Mouse (Mus musculus): Measurements from ENCODE around the gene B4galnt1. TPM values are rescaled to one million over a fixed set of nuclear protein-coding genes. Genes with fewer than 3 reads are reported as not detected.

B4galnt1 gene
- polyA plus RNA-seq, 1 experiment from 2014 or later = 45.1 TPM

DNA sequence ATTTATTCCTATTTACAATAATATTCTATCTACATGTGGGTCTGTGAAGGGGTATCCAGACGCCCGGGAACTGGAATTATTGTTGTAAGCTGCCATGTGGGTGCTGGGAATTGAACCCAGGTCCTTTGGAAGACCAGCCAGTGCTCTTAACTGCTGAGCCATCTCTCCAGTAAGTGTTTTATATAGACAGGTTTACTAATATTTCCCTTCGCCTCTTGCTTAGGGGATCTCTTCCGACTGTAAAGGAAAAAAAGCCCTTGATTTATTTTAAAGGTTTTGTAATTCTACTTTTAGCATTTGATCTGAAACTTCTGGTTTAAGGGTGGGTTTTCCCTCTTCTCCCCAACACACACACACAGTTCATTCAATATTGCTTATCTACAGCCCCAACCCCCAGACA lies 835 bp upstream of the B4galnt1 start:
- H3K4me1 ChIP-seq (replicated peaks) = peaks cover 31% of the 10 kb centered on the region
- ATAC-seq (ENCODE audit: low read depth) = no peak
- peak overlapping the region; percentile 83 for H3K4me3 ChIP-seq
- 95% methylated on average over 4 of the region's 4 CpGs for WGBS
- H3K27me3 ChIP-seq = peaks cover 40% of the 10 kb centered on the region
- H3K9ac ChIP-seq = peak overlapping the region; percentile 98
- no peaks in the 10 kb centered on the region for H3K9me3 ChIP-seq
- peaks cover 9% of the 10 kb centered on the region for H3K36me3 ChIP-seq
- peak overlapping the region; percentile 91; the same call in 1 of the 2 replicates for H3K27ac ChIP-seq (replicated peaks)
- peak overlapping the region; percentile 95 for H3K4me2 ChIP-seq

DNA sequence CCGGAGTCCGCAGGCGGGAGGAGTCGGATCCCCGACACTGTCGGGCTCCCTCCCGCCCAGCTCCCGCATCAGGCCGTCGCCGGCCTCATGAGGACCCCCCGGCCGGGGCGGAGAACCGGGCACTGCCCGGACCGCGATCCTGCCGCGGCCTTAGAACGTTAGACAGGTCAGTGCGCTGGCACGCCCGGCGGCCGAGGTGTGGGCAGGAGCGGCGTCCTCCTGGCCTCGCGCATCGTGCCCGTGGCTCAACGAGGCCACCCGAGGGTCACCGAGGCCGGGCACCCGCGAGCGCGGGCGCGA lies 279 bp downstream of the B4galnt1 start:
- peaks cover 52% of the 10 kb centered on the region for H3K27me3 ChIP-seq
- H3K4me1 ChIP-seq (replicated peaks) = peaks cover 41% of the 10 kb centered on the region
- H3K9ac ChIP-seq = peak overlapping the region; percentile 98
- no peaks in the 10 kb centered on the region for H3K9me3 ChIP-seq
- peak; percentile 43; the same call in 1 of the 2 replicates for ATAC-seq (ENCODE audit: low read depth)
- H3K27ac ChIP-seq (replicated peaks) = peak overlapping the region; percentile 91
- H3K36me3 ChIP-seq = peaks cover 18% of the 10 kb centered on the region
- WGBS = under 1% methylated on average over 31 of the region's 42 CpGs
- H3K4me2 ChIP-seq = peak overlapping the region; percentile 95
- peak overlapping the region; percentile 83 for H3K4me3 ChIP-seq

DNA sequence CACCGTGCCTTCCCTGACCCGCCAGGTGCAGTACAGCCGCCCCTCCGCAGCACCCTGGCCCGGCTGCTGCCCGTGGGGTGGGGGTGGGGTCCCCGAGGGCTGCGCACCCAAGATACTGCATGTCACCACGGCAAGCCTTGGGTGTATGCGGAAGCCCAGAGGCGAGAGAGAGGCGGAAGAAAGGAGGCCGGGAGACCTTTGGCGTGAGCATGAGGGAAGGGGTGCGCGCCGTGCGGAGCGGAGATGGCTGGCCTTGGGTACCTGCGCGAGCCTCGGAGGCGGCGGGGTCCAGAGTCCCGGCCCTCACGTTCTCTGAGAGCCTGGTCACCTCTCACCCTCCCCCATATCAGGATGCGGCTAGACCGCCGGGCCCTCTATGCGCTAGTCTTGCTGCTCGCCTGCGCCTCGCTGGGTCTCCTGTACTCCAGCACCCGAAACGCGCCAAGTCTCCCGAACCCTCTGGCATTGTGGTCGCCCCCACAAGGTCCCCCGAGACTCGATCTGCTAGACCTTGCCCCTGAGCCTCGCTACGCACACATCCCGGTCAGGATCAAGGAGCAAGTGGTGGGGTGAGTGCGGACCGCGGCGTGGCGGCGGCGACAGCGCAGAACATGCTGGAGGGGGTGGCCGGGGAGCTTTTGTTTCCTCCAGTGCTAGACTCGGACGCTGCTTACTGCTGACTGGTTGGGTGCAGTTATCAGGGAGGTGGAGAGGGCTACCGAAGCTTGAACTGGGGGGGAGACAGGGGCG lies 804 bp downstream of the B4galnt1 start:
- Histone ChIP-seq H3K27me3 (peaks cover 57% of the 10 kb centered on the region), H3K27ac (replicated peaks) (peak overlapping the region; percentile 91), H3K4me3 (peak overlapping the region; percentile 83), H3K9ac (peak overlapping the region; percentile 98), H3K4me2 (peak overlapping the region; percentile 95), H3K4me1 (replicated peaks) (peaks cover 46% of the 10 kb centered on the region), H3K9me3 (no peaks in the 10 kb centered on the region), H3K36me3 (peaks cover 18% of the 10 kb centered on the region)
- under 1% methylated on average over 56 of the region's 56 CpGs for WGBS
- ATAC-seq (ENCODE audit: low read depth) = peak; percentile 63

DNA sequence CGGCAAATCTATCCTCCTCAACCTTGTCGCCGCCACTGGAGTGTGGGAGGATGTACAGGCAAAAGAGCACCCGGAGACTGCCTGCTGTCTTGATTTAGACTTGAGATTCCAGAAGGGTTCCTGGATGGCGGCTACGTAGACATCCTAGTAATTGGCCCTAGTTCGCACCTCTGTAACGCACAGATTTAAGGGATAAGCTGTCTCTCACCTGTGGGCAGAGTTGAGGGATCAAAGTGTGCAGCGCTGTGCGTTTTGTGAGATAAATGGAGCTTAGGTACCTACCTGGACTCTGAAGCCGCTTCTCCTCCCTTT lies 1.3 kb downstream of the B4galnt1 start:
- 0 out of 2 replicates have a peak, but pooled peaks have one; percentile 1 for ATAC-seq (ENCODE audit: low read depth)
- H3K4me2 ChIP-seq = peak overlapping the region; percentile 95
- H3K36me3 ChIP-seq = peaks cover 20% of the 10 kb centered on the region
- peak overlapping the region; percentile 91 for H3K27ac ChIP-seq (replicated peaks)
- H3K9me3 ChIP-seq = no peaks in the 10 kb centered on the region
- WGBS = 2% methylated on average over 11 of the region's 11 CpGs
- peaks cover 62% of the 10 kb centered on the region for H3K27me3 ChIP-seq
- peak overlapping the region; percentile 83 for H3K4me3 ChIP-seq
- H3K4me1 ChIP-seq (replicated peaks) = peaks cover 49% of the 10 kb centered on the region
- peak overlapping the region; percentile 98 for H3K9ac ChIP-seq

DNA sequence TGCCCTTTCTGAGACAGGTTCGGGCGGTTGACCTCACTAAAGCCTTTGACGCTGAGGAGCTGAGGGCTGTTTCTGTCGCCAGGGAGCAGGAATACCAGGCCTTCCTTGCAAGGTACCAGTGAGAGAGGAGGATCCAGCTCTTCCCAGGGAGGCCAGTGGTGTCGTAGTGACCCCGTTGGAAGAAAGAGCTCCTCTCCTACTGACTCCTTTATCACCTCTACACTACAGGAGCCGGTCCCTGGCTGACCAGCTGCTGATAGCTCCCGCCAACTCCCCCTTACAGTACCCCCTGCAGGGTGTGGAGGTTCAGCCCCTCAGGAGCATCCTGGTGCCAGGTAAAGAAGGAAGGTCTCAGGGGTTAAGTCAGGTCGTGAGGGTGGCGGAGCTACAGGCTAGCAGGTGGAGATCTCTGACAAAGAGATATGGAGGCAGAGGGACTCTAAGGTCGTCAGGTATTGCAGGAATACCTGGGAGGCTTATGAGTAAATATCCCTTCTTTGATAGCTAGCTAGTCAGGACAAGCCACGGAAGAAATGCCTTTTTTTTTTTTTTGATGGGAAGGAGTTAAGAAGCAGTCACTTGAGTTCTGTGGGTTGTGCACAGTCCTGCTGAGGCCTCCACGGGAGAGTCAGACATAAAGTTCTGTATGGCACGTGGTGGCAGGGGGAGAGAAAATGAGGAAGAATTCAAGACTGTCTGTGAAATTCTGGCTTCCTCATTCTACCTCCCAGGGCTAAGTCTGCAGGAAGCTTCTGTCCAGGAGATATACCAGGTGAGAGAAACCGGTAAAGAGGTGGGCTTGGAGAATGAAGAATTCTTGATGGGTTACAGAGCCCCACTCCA lies 2.0 kb downstream of the B4galnt1 start:
- H3K4me3 ChIP-seq = peak overlapping the region; percentile 83
- H3K4me2 ChIP-seq = peak overlapping the region; percentile 95
- H3K36me3 ChIP-seq = peaks cover 27% of the 10 kb centered on the region
- H3K4me1 ChIP-seq (replicated peaks) = peaks cover 49% of the 10 kb centered on the region
- H3K27ac ChIP-seq (replicated peaks) = peak overlapping the region; percentile 91
- H3K27me3 ChIP-seq = peaks cover 68% of the 10 kb centered on the region
- H3K9ac ChIP-seq = peak overlapping the region; percentile 98
- 22% methylated on average over 15 of the region's 15 CpGs for WGBS
- H3K9me3 ChIP-seq = no peaks in the 10 kb centered on the region
- ATAC-seq (ENCODE audit: low read depth) = 0 out of 2 replicates have a peak, but pooled peaks have one; percentile 1

DNA sequence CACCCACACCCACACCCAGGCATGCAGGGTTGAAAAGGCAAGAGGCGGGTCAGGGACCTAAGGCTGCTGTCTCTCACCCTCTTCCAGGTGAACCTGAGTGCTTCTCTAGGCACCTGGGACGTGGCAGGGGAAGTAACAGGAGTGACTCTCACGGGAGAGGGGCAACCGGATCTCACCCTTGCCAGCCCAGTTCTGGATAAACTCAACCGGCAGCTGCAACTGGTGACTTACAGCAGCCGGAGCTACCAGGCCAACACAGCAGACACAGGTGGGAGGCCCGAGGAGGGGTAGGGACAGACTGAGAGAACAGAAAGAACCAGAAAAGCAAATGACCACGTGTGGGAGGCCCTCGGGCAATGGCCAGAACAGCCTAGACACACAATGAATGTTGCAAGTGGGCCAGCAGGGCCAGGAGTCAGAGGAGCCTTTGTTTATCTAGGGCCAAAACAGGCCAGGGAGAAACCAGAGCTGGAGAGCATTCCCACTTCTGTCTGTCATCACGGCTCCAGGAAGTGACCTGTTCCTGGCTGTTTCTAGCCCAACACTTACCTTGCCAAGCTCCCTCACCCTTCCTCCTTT lies 2.7 kb downstream of the B4galnt1 start:
- WGBS = 50% methylated on average over 10 of the region's 10 CpGs
- H3K9me3 ChIP-seq = no peaks in the 10 kb centered on the region
- peak overlapping the region; percentile 83; the same call in 1 of the 2 replicates for H3K4me3 ChIP-seq
- H3K4me2 ChIP-seq = peak overlapping the region; percentile 95
- H3K4me1 ChIP-seq (replicated peaks) = peaks cover 49% of the 10 kb centered on the region
- no peak for ATAC-seq (ENCODE audit: low read depth)
- H3K36me3 ChIP-seq = peaks cover 32% of the 10 kb centered on the region
- peaks cover 73% of the 10 kb centered on the region for H3K27me3 ChIP-seq
- peak overlapping the region; percentile 98; the same call in 1 of the 2 replicates for H3K9ac ChIP-seq
- H3K27ac ChIP-seq (replicated peaks) = no peak overlapping the region

DNA sequence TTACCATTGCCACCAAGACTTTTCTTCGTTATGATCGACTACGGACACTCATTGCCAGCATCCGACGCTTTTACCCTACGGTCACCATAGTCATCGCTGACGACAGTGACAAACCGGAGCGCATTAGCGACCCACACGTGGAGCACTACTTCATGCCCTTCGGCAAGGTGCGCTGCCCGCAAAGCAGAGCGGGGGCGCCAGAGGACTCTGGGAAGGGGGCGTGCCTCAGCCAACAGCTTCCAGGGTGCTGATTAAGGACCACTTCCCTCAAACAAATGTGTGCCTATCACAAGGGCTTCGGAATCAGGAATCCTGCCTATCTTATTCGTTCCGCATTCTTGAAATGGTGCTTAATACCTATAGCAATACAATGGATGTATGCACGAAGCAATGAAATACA lies 5.0 kb downstream of the B4galnt1 start:
- H3K27ac ChIP-seq (replicated peaks) = no peak overlapping the region
- H3K4me3 ChIP-seq = peak overlapping the region; percentile 21
- no peak overlapping the region for H3K9ac ChIP-seq

DNA sequence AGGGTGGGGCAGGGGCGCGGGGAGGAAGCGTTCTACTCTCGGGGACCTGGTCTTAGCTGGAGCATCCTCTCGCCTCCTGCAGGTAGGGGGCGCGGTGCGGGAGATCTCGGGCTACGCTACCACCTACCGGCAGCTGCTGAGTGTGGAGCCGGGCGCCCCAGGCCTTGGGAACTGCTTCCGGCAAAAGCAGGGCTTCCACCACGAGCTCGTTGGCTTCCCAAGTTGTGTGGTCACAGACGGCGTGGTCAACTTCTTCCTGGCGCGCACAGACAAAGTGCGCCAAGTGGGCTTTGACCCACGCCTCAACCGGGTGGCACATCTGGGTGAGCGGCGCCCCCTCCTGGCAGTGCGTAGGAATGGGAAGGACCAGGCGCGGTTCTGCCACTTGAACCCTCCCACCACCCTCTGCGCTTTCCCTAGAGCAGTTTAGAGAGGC lies 5.8 kb downstream of the B4galnt1 start:
- Histone ChIP-seq H3K27ac (replicated peaks) (no peak overlapping the region), H3K9me3 (no peaks in the 10 kb centered on the region), H3K27me3 (peaks cover 76% of the 10 kb centered on the region), H3K36me3 (peaks cover 42% of the 10 kb centered on the region), H3K4me2 (peak overlapping the region; percentile 51), H3K4me3 (peak overlapping the region; percentile 21), H3K4me1 (replicated peaks) (peaks cover 37% of the 10 kb centered on the region), H3K9ac (peak overlapping the region; percentile 19; the same call in 1 of the 2 replicates)
- under 1% methylated on average over 28 of the region's 29 CpGs for WGBS
- ATAC-seq (ENCODE audit: low read depth) = no peak

More for the DNA sequence above, 5.0 kb downstream of the B4galnt1 start:
- Histone ChIP-seq H3K4me2 (peak overlapping the region; percentile 51), H3K36me3 (peaks cover 42% of the 10 kb centered on the region), H3K9me3 (no peaks in the 10 kb centered on the region), H3K27me3 (peaks cover 76% of the 10 kb centered on the region), H3K4me1 (replicated peaks) (peaks cover 43% of the 10 kb centered on the region)
- ATAC-seq (ENCODE audit: low read depth) = no peak
- WGBS = 3% methylated on average over 22 of the region's 22 CpGs

DNA sequence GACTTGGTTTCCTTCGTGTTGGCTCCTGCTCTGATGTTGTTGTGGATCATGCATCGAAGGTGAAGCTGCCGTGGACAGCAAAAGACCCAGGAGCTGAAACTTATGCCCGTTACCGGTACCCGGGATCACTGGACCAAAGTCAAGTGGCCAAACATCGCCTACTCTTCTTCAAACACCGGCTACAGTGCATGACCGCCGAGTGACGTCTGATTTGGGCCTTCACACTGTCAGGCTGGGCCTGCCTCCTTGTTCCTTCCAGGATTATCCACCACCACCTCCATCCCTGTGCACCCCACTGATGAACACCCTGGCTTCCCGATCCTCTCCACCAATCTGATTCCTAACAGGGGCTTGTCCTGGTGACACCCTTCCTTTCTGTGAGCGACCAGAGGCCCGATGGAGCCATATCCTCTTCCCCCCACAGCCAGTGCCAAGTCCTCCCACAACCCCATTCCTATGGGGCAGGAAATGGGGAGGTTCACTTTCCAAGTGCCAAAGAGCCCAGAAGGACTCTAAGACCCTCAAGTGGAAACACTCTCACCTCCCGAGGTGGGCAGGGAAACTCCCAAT lies 6.7 kb downstream of the B4galnt1 start:
- H3K27ac ChIP-seq (replicated peaks) = no peak overlapping the region
- peaks cover 42% of the 10 kb centered on the region for H3K36me3 ChIP-seq
- H3K4me1 ChIP-seq (replicated peaks) = peaks cover 32% of the 10 kb centered on the region
- ATAC-seq (ENCODE audit: low read depth) = no peak
- WGBS = 87% methylated on average over 15 of the region's 15 CpGs
- no peak overlapping the region for H3K9ac ChIP-seq
- H3K27me3 ChIP-seq = peaks cover 78% of the 10 kb centered on the region
- no peak overlapping the region for H3K4me2 ChIP-seq
- no peaks in the 10 kb centered on the region for H3K9me3 ChIP-seq
- no peak overlapping the region for H3K4me3 ChIP-seq

DNA sequence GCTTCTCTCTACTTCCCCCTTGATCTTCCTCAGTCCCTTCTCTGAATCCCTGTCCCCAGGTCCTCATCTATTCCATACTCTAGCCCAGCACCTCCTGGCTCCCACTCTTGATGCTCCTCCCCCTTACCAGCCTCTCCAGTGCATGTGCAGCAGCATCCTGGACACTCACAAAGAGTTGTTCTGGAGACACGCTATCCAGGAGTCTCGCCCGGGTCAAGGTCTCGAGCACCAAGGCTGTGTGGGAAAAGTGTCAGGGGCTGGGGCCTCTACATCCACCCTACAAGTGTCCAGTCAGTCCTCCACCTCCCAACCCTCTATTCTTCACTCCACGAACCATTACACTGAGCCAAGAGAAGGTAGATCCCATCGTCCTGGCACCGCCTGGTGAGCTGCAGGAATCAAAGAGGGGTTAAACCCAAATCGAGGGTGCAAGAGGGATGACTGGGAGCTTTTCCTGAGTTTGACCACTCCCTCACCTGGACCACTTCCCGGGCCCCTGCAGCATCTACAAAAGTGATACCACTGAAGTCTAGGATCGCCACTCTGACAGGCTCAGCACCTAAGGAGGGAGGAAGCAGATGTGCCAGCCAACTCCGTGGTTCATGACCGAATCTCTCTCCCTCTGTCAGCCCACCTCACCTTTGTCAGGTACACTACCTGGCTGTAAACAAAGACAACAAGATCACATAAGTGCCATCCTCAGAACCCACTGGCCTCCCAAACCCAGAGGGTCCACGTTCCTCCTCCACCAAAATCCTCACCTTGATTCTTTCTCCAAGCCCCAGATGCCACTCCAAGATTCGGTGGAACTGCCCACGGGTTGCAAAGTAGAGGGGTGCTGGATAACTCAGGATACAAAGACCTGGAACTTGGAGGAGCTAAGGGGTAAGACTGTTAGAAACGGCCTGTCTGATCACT lies 8.4 kb downstream of the B4galnt1 start:
- peaks cover 35% of the 10 kb centered on the region for H3K36me3 ChIP-seq

DNA sequence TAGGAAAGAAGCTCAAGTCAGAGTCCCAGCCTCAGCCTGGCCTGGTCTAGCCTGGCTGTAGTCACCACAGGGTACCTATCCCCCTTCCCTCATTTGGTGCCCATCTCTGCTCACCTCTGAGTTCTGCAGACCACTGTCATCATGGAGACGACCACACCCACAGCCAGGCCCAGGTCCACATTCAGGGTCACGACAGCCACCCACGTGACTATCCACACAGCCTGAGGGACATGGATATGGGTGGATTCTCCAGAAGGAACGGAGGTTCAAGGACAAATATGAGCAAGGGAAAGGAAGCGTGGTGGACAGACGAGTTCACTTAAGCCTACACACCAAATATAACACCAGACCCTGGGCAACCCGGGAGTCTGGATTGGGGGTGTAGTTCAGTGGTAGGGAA lies 9.1 kb downstream of the B4galnt1 start:
- H3K9ac ChIP-seq = no peak overlapping the region
- H3K9me3 ChIP-seq = no peaks in the 10 kb centered on the region
- peaks cover 33% of the 10 kb centered on the region for H3K4me1 ChIP-seq (replicated peaks)
- no peak overlapping the region for H3K27ac ChIP-seq (replicated peaks)
- 89% methylated on average over 7 of the region's 7 CpGs for WGBS
- no peak overlapping the region for H3K4me2 ChIP-seq
- H3K27me3 ChIP-seq = peaks cover 78% of the 10 kb centered on the region
- no peak overlapping the region for H3K4me3 ChIP-seq
- ATAC-seq (ENCODE audit: low read depth) = no peak
- H3K36me3 ChIP-seq = peaks cover 33% of the 10 kb centered on the region

More for the DNA sequence above, 8.4 kb downstream of the B4galnt1 start:
- Histone ChIP-seq H3K9me3 (no peaks in the 10 kb centered on the region), H3K9ac (no peak overlapping the region), H3K4me1 (replicated peaks) (peaks cover 28% of the 10 kb centered on the region), H3K4me3 (no peak overlapping the region), H3K4me2 (no peak overlapping the region), H3K27me3 (peaks cover 78% of the 10 kb centered on the region), H3K27ac (replicated peaks) (no peak overlapping the region)
- WGBS = 84% methylated on average over 16 of the region's 16 CpGs
- no peak for ATAC-seq (ENCODE audit: low read depth)
